Comparison of ENCODE assay signal across 29 mouse cellular contexts in the genomic region with DNA sequence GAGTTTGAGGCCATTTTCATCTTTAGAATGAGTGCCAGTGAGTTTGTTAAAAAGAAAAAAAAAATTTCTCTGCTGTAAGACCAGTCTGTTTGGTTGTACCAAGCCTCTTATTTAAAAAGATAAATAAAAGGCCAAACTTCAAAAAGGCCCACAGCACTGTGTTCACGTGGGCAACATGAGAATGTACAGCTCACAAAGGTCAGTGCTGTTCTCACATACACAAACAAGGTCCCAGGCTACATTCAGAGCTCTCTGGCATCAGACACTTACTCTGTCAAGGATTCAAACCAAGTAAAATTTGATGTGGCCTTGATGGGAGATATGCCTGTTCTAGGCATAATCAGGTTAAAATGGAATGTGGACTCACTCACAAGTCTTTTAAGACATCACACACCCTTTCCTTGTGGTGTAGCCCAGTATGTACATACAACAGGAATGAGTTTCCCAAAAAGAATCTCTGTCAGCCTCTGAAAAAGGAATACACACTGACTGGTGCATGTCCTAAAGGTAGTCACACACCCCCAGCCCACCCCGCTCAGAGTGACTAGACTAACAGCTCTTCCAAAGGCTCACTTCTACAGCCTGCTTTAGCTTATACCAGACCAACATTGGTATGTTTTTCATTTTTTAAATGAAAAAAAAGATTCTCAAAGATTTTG. TPM values are rescaled to one million over a fixed set of nuclear protein-coding genes. Genes with fewer than 3 reads are reported as not detected.
DNase-seq lines count a peak whose midpoint lies in the region; ATAC-seq and TF ChIP-seq lines count a peak whose summit lies in the region.
"Had no signal": no experiment of that assay in that cellular context is flagged by ENCODE, and none has a peak within 500 bp of the region (broad histone marks: within the 10 kb centered on the region; RNA-seq: fewer than 3 reads in every experiment).

No protein-coding gene starts in this region.

- no peak overlapping the region for H3K9ac ChIP-seq in liver, adult 2 months (ENCODE audit: low read depth, low read length)
- H3K9ac ChIP-seq in lung, postnatal 0 days (replicated peaks; ENCODE audit: low read depth): no peak overlapping the region
- H3K9ac ChIP-seq in liver, embryonic 15.5 days: no peak overlapping the region
- H3K9ac ChIP-seq in liver, postnatal 0 days (replicated peaks): no peak overlapping the region
- H3K9ac ChIP-seq: embryonic facial prominence, embryonic 13.5 days; forebrain, embryonic 12.5 days; forebrain, embryonic 15.5 days; heart, embryonic 12.5 days; heart, embryonic 15.5 days; hindbrain, embryonic 14.5 days had no signal

- no peak for TF ChIP-seq POLR2A in liver, adult 2 months (IDR thresholded peaks at IDR 0.05; ENCODE audit: extremely low read depth, insufficient read depth, low read length)

- peak overlapping the region; percentile 80 for H3K27ac ChIP-seq in liver, adult 2 months (replicated peaks; ENCODE audit: insufficient read depth, low read depth, low read length)
- H3K27ac ChIP-seq in lung, postnatal 0 days (ENCODE audit: low read length): 0 out of 2 replicates have a peak overlapping the region, but pooled peaks have one; percentile 26
- peak overlapping the region; percentile 49; the same call in 1 of the 2 replicates for H3K27ac ChIP-seq in liver, embryonic 15.5 days (replicated peaks)
- peak overlapping the region; percentile 53 for H3K27ac ChIP-seq in liver, postnatal 0 days (ENCODE audit: low read depth)
- H3K27ac ChIP-seq: embryonic facial prominence, embryonic 10.5 days; embryonic facial prominence, embryonic 13.5 days; forebrain, embryonic 12.5 days; forebrain, embryonic 15.5 days; heart, embryonic 15.5 days; hindbrain, embryonic 14.5 days; hindbrain, postnatal 0 days had no signal

- peaks cover 37% of the 10 kb centered on the region for H3K4me1 ChIP-seq in liver, adult 2 months (ENCODE audit: control insufficient read depth, insufficient read depth, low read length)
- peaks cover 3% of the 10 kb centered on the region; the same call in 1 of the 2 replicates for H3K4me1 ChIP-seq in lung, postnatal 0 days (ENCODE audit: insufficient read depth, low read depth, low read length)
- H3K4me1 ChIP-seq in liver, embryonic 15.5 days (replicated peaks): peaks cover 31% of the 10 kb centered on the region
- peaks cover 16% of the 10 kb centered on the region for H3K4me1 ChIP-seq in liver, postnatal 0 days (ENCODE audit: insufficient read depth)
- H3K4me1 ChIP-seq: embryonic facial prominence, embryonic 10.5 days; forebrain, embryonic 12.5 days had no signal

- intact Hi-C loops in gastrocnemius, postnatal 36 days (cut with DNase I): no loop called here

- H3K4me3 ChIP-seq in liver, adult 2 months (ENCODE audit: insufficient read depth, low read depth, low read length): no peak overlapping the region
- H3K4me3 ChIP-seq in lung, postnatal 0 days (ENCODE audit: low read depth, low read length): no peak overlapping the region
- H3K4me3 ChIP-seq in liver, embryonic 15.5 days (replicated peaks): no peak overlapping the region
- no peak overlapping the region for H3K4me3 ChIP-seq in liver, postnatal 0 days (ENCODE audit: low read depth, low read length)
- H3K4me3 ChIP-seq: embryonic facial prominence, embryonic 10.5 days; embryonic facial prominence, embryonic 13.5 days; erythroblast, embryonic 14.5 days; forebrain, embryonic 12.5 days; forebrain, embryonic 15.5 days; heart, embryonic 12.5 days; heart, embryonic 15.5 days had no signal

- no peaks in the 10 kb centered on the region for H3K9me3 ChIP-seq in lung, postnatal 0 days (ENCODE audit: low read length)
- no peaks in the 10 kb centered on the region for H3K9me3 ChIP-seq in liver, embryonic 15.5 days (replicated peaks)
- H3K9me3 ChIP-seq in liver, postnatal 0 days (ENCODE audit: low read length): no peaks in the 10 kb centered on the region
- H3K9me3 ChIP-seq: embryonic facial prominence, embryonic 13.5 days; heart, embryonic 12.5 days; heart, embryonic 15.5 days had no signal

- no peak for TF ChIP-seq CTCF in liver, adult 2 months (IDR thresholded peaks at IDR 0.05; ENCODE audit: low read depth, low read length)
- TF ChIP-seq CTCF in lung, postnatal 0 days (IDR thresholded peaks at IDR 0.05): no peak
- no peak for TF ChIP-seq CTCF in liver, postnatal 0 days (IDR thresholded peaks at IDR 0.05; ENCODE audit: low read depth)

- 55% methylated on average over 2 of the region's 2 CpGs for WGBS in liver, adult 2 months
- WGBS in lung, postnatal 0 days: 63% methylated on average over 2 of the region's 2 CpGs
- 82% methylated on average over 2 of the region's 2 CpGs for WGBS in liver, embryonic 15.5 days (ENCODE audit: insufficient replicate concordance)
- WGBS in liver, postnatal 0 days (ENCODE audit: insufficient replicate concordance): 84% methylated on average over 2 of the region's 2 CpGs

- no peaks in the 10 kb centered on the region for H3K27me3 ChIP-seq in liver, adult 2 months (ENCODE audit: control insufficient read depth, insufficient read depth, low read length)
- H3K27me3 ChIP-seq in lung, postnatal 0 days (replicated peaks; ENCODE audit: insufficient read depth, low read length): no peaks in the 10 kb centered on the region
- H3K27me3 ChIP-seq in liver, embryonic 15.5 days: no peaks in the 10 kb centered on the region
- no peaks in the 10 kb centered on the region for H3K27me3 ChIP-seq in liver, postnatal 0 days (ENCODE audit: insufficient read depth, low read length)
- H3K27me3 ChIP-seq: embryonic facial prominence, embryonic 13.5 days; forebrain, embryonic 12.5 days; forebrain, embryonic 15.5 days; heart, embryonic 12.5 days; heart, embryonic 15.5 days had no signal

- no peak overlapping the region for H3K4me2 ChIP-seq in lung, postnatal 0 days (replicated peaks; ENCODE audit: low read depth, low read length)
- no peak overlapping the region for H3K4me2 ChIP-seq in liver, embryonic 15.5 days
- no peak overlapping the region for H3K4me2 ChIP-seq in liver, postnatal 0 days (ENCODE audit: low read depth, low read length)
- H3K4me2 ChIP-seq: embryonic facial prominence, embryonic 13.5 days; forebrain, embryonic 12.5 days; forebrain, embryonic 15.5 days; heart, embryonic 12.5 days; heart, embryonic 15.5 days; hindbrain, embryonic 14.5 days had no signal

- TF ChIP-seq EP300 in lung, postnatal 0 days (IDR thresholded peaks at IDR 0.05): no peak
- TF ChIP-seq EP300 in liver, postnatal 0 days (IDR thresholded peaks at IDR 0.05; ENCODE audit: low read depth): no peak

- DNase-seq in liver, adult 2 months (ENCODE audit: extremely low read depth, low read depth, low spot score): peak; percentile 93
- DNase-seq in liver: no peak
- no peak for DNase-seq in lung, postnatal 0 days (ENCODE audit: low spot score)
- no peak for DNase-seq in lung, postnatal 4 days
- DNase-seq in liver, postnatal 0 days: no peak
- DNase-seq in kidney, adult 18-20 months: no peak
- no peak for DNase-seq in gastrocnemius, postnatal 36 days
- DNase-seq: adrenal gland, postnatal 10 days; cerebellum, adult 11 months; cerebellum, adult 2 months; cerebellum, adult 9-11 months; cerebellum, postnatal 36 days; embryo, embryonic 11 days; gastrocnemius, postnatal 10 days; heart, adult 18-20 months; heart, postnatal 10 days; heart, postnatal 4 days had no signal

- H3K36me3 ChIP-seq in liver, adult 2 months (ENCODE audit: control insufficient read depth, insufficient read depth, low read length): no peaks in the 10 kb centered on the region
- no peaks in the 10 kb centered on the region for H3K36me3 ChIP-seq in lung, postnatal 0 days (ENCODE audit: insufficient read depth, low read length)
- H3K36me3 ChIP-seq in liver, embryonic 15.5 days (replicated peaks): peaks cover 5% of the 10 kb centered on the region; the same call in 1 of the 2 replicates
- no peaks in the 10 kb centered on the region for H3K36me3 ChIP-seq in liver, postnatal 0 days (replicated peaks; ENCODE audit: insufficient read depth, low read length)
- H3K36me3 ChIP-seq: forebrain, embryonic 15.5 days; heart, embryonic 15.5 days had no signal

- ATAC-seq in lung, postnatal 0 days: no peak
- peak; percentile 63 for ATAC-seq in liver, embryonic 15.5 days (ENCODE audit: insufficient read depth)
- ATAC-seq in liver, postnatal 0 days: peak; percentile 88
- ATAC-seq: activated CD4-positive, CD25-positive, alpha-beta regulatory T cell, adult 4 months; CD4-positive, CD25-positive, alpha-beta regulatory T cell, adult 4 months; forebrain, embryonic 15.5 days; hindbrain, postnatal 0 days had no signal

- H3K79me2 ChIP-seq in liver, adult 2 months (ENCODE audit: control insufficient read depth, insufficient read depth, low read length): peaks cover 39% of the 10 kb centered on the region; the same call in 1 of the 2 replicates

RNA-seq across cellular contexts. Expression of a gene that starts 19.3 kb away (rescaled TPM):
- total RNA-seq in liver, adult 2 months (2014; rRNA removed): 57.5 and 63.7 TPM in 2 replicates
- polyA plus RNA-seq in liver, adult 2 months (2012; rRNA removed): 24.7 and 27.7 TPM in 2 replicates
- 30.6 and 33.6 TPM in 2 replicates for polyA plus RNA-seq in lung, postnatal 0 days (2015; fragmentation: Nextera tagmentation; extraction: Ambion mirVana)
- polyA plus RNA-seq in liver, embryonic 15.5 days (2015; fragmentation: Nextera tagmentation; extraction: Ambion mirVana): 22.4 and 24.6 TPM in 2 replicates
- polyA plus RNA-seq in liver, postnatal 0 days (2015; fragmentation: Nextera tagmentation; extraction: Ambion mirVana): 14.5 and 16.4 TPM in 2 replicates
- 10 to 100 TPM; 50.0 to 55.7 TPM for total RNA-seq in gastrocnemius, postnatal 36 days (2021)

Comparison
In these comparisons a context has a peak if more than half of its experiments do, and no peak if none do; other contexts are left out.
1. H3K27ac ChIP-seq: peak in every context shown above with its lines; median percentile 80 in liver, adult 2 months; 53 in liver, postnatal 0 days; 49 in liver, embryonic 15.5 days; 26 in lung, postnatal 0 days.